Mouse (Mus musculus): ENCODE data around the gene Actc1. TPM values are rescaled to one million over a fixed set of nuclear protein-coding genes. Genes with fewer than 3 reads are reported as not detected.

Actc1 gene
- polyA plus RNA-seq, 1 experiment from 2014 or later: 28.4 TPM

- no peak for DNase-seq (ENCODE audit: low spot score)
Observed at GRCm38 (mm10) chr2:114047960-114048611, 5.3 kb downstream of the Actc1 start.

GRCm38 (mm10) chr2:114046151-114046664, 7.1 kb downstream of the Actc1 start:
- ATAC-seq (ENCODE audit: low FRiP score, low TSS enrichment): no peak
- Histone ChIP-seq H3K27ac (replicated peaks) (no peak overlapping the region), H3K4me1 (replicated peaks; ENCODE audit: control insufficient read depth, insufficient read depth) (no peaks in the 10 kb centered on the region), H3K4me2 (replicated peaks; ENCODE audit: low read depth) (no peak overlapping the region), H3K36me3 (ENCODE audit: control insufficient read depth, insufficient read depth, low read length) (no peaks in the 10 kb centered on the region), H3K4me3 (ENCODE audit: low read depth, low read length) (no peak overlapping the region), H3K9ac (ENCODE audit: low read length) (no peak overlapping the region), H3K9me3 (ENCODE audit: control insufficient read depth, low read length) (no peaks in the 10 kb centered on the region), H3K27me3 (ENCODE audit: control insufficient read depth, insufficient read depth, low read length) (no peaks in the 10 kb centered on the region)
- no peak for TF ChIP-seq CTCF (IDR thresholded peaks at IDR 0.05; ENCODE audit: low read depth)
- TF ChIP-seq EP300 (optimal IDR thresholded peaks at IDR 0.05): no peak
- DNase-seq (ENCODE audit: low spot score): no peak
- WGBS: 92% methylated on average over 5 of the region's 5 CpGs

More at GRCm38 (mm10) chr2:114047960-114048611, 5.3 kb downstream of the Actc1 start:
- Histone ChIP-seq H3K9me3 (ENCODE audit: control insufficient read depth, low read length) (no peaks in the 10 kb centered on the region), H3K36me3 (ENCODE audit: control insufficient read depth, insufficient read depth, low read length) (no peaks in the 10 kb centered on the region), H3K9ac (ENCODE audit: low read length) (no peak overlapping the region), H3K27ac (replicated peaks) (no peak overlapping the region), H3K4me1 (replicated peaks; ENCODE audit: control insufficient read depth, insufficient read depth) (no peaks in the 10 kb centered on the region), H3K4me3 (ENCODE audit: low read depth, low read length) (no peak overlapping the region), H3K27me3 (ENCODE audit: control insufficient read depth, insufficient read depth, low read length) (no peaks in the 10 kb centered on the region), H3K4me2 (replicated peaks; ENCODE audit: low read depth) (no peak overlapping the region)
- no peak for ATAC-seq (ENCODE audit: low FRiP score, low TSS enrichment)
- 80% methylated on average over 5 of the region's 5 CpGs for WGBS
- TF ChIP-seq EP300 (optimal IDR thresholded peaks at IDR 0.05): no peak
- no peak for TF ChIP-seq CTCF (IDR thresholded peaks at IDR 0.05; ENCODE audit: low read depth)

GRCm38 (mm10) chr2:114037926-114038325, 15.4 kb downstream of the Actc1 start:
- 68% methylated on average over 2 of the region's 2 CpGs for WGBS
- H3K4me2 ChIP-seq (replicated peaks; ENCODE audit: low read depth): no peak overlapping the region
- no peak for DNase-seq (ENCODE audit: low spot score)
- H3K27ac ChIP-seq (replicated peaks): no peak overlapping the region
- no peaks in the 10 kb centered on the region for H3K27me3 ChIP-seq (ENCODE audit: control insufficient read depth, insufficient read depth, low read length)
- no peaks in the 10 kb centered on the region for H3K36me3 ChIP-seq (ENCODE audit: control insufficient read depth, insufficient read depth, low read length)
- TF ChIP-seq CTCF (IDR thresholded peaks at IDR 0.05; ENCODE audit: low read depth) (no peak), EP300 (optimal IDR thresholded peaks at IDR 0.05) (no peak)
- no peak overlapping the region for H3K4me3 ChIP-seq (ENCODE audit: low read depth, low read length)
- H3K9me3 ChIP-seq (ENCODE audit: control insufficient read depth, low read length): no peaks in the 10 kb centered on the region
- H3K4me1 ChIP-seq (replicated peaks; ENCODE audit: control insufficient read depth, insufficient read depth): no peaks in the 10 kb centered on the region
- no peak for ATAC-seq (ENCODE audit: low FRiP score, low TSS enrichment)
- no peak overlapping the region for H3K9ac ChIP-seq (ENCODE audit: low read length)

- DNase-seq (ENCODE audit: low spot score) (no peak), ATAC-seq (ENCODE audit: low FRiP score, low TSS enrichment) (no peak)
- Histone ChIP-seq H3K4me3 (ENCODE audit: low read depth, low read length) (no peak overlapping the region), H3K9me3 (ENCODE audit: control insufficient read depth, low read length) (no peaks in the 10 kb centered on the region), H3K27ac (replicated peaks) (no peak overlapping the region), H3K4me2 (replicated peaks; ENCODE audit: low read depth) (no peak overlapping the region), H3K27me3 (ENCODE audit: control insufficient read depth, insufficient read depth, low read length) (no peaks in the 10 kb centered on the region), H3K4me1 (replicated peaks; ENCODE audit: control insufficient read depth, insufficient read depth) (no peaks in the 10 kb centered on the region), H3K9ac (ENCODE audit: low read length) (no peak overlapping the region), H3K36me3 (ENCODE audit: control insufficient read depth, insufficient read depth, low read length) (no peaks in the 10 kb centered on the region)
- 27% methylated on average over 2 of the region's 2 CpGs for WGBS
- no peak for TF ChIP-seq CTCF (IDR thresholded peaks at IDR 0.05; ENCODE audit: low read depth)
- TF ChIP-seq EP300 (optimal IDR thresholded peaks at IDR 0.05): no peak
Observed at GRCm38 (mm10) chr2:114032259-114032658, 21.1 kb downstream of the Actc1 start.

GRCm38 (mm10) chr2:114023383-114023782, 30.0 kb downstream of the Actc1 start:
- no peak for ATAC-seq (ENCODE audit: low FRiP score, low TSS enrichment)
- TF ChIP-seq CTCF (IDR thresholded peaks at IDR 0.05; ENCODE audit: low read depth): no peak
- TF ChIP-seq EP300 (optimal IDR thresholded peaks at IDR 0.05): no peak
- DNase-seq (ENCODE audit: low spot score): no peak
- no peak overlapping the region for H3K4me3 ChIP-seq (ENCODE audit: low read depth, low read length)
- H3K9ac ChIP-seq (ENCODE audit: low read length): no peak overlapping the region
- no peaks in the 10 kb centered on the region for H3K9me3 ChIP-seq (ENCODE audit: control insufficient read depth, low read length)
- H3K36me3 ChIP-seq (ENCODE audit: control insufficient read depth, insufficient read depth, low read length): no peaks in the 10 kb centered on the region
- H3K27ac ChIP-seq (replicated peaks): no peak overlapping the region
- no peaks in the 10 kb centered on the region for H3K4me1 ChIP-seq (replicated peaks; ENCODE audit: control insufficient read depth, insufficient read depth)
- no peak overlapping the region for H3K4me2 ChIP-seq (replicated peaks; ENCODE audit: low read depth)
- no peaks in the 10 kb centered on the region for H3K27me3 ChIP-seq (ENCODE audit: control insufficient read depth, insufficient read depth, low read length)
- 86% methylated on average over 6 of the region's 6 CpGs for WGBS

- Histone ChIP-seq H3K9me3 (ENCODE audit: control insufficient read depth, low read length) (no peaks in the 10 kb centered on the region), H3K36me3 (ENCODE audit: control insufficient read depth, insufficient read depth, low read length) (no peaks in the 10 kb centered on the region), H3K27ac (replicated peaks) (no peak overlapping the region), H3K4me3 (ENCODE audit: low read depth, low read length) (no peak overlapping the region), H3K27me3 (ENCODE audit: control insufficient read depth, insufficient read depth, low read length) (no peaks in the 10 kb centered on the region), H3K4me2 (replicated peaks; ENCODE audit: low read depth) (no peak overlapping the region), H3K4me1 (replicated peaks; ENCODE audit: control insufficient read depth, insufficient read depth) (no peaks in the 10 kb centered on the region), H3K9ac (ENCODE audit: low read length) (no peak overlapping the region)
- no peak for DNase-seq (ENCODE audit: low spot score)
- no peak for ATAC-seq (ENCODE audit: low FRiP score, low TSS enrichment)
- TF ChIP-seq CTCF (IDR thresholded peaks at IDR 0.05; ENCODE audit: low read depth) (no peak), EP300 (optimal IDR thresholded peaks at IDR 0.05) (no peak)
Observed at GRCm38 (mm10) chr2:114020210-114020563, 33.2 kb downstream of the Actc1 start.

Measured in stomach, postnatal 0 days (tissue).